Comparison of ENCODE assay signal across 12 mouse cellular contexts in genomic region chr14:78330576-78331300, GRCm38 (mm10). TPM values are rescaled to one million over a fixed set of nuclear protein-coding genes. Genes with fewer than 3 reads are reported as not detected.
A peak's percentile ranks its signal among the peaks of the same experiment; 100 is the strongest.
DNase-seq lines count a peak whose midpoint lies in the region; ATAC-seq lines count a peak whose summit lies in the region.
"Had no signal": no experiment of that assay in that cellular context is flagged by ENCODE, and none has a peak within 500 bp of the region (broad histone marks: within the 10 kb centered on the region; RNA-seq: fewer than 3 reads in every experiment).

No protein-coding gene starts in this region.

- H3K9ac ChIP-seq in heart, embryonic 15.5 days: no peak overlapping the region

- ATAC-seq in heart, embryonic 15.5 days (replicated peaks; ENCODE audit: insufficient number of reproducible peaks, insufficient read depth, low FRiP score, low read depth): 0 out of 2 replicates have a peak, but pooled peaks have one; percentile 55

- H3K27ac ChIP-seq in heart, embryonic 15.5 days: peak overlapping the region; percentile 60
- H3K27ac ChIP-seq: macrophage had no signal

- H3K4me3 ChIP-seq in heart, embryonic 15.5 days: no peak overlapping the region

- DNase-seq in heart, postnatal 25 days (ENCODE audit: low spot score): no peak
- DNase-seq in A20 (ENCODE audit: low read depth, low spot score): peak; percentile 39
- DNase-seq in embryo, embryonic 10.5 days (ENCODE audit: low spot score): peak; percentile 13
- DNase-seq in lung, postnatal 14 days: peak; percentile 4
- no peak for DNase-seq in neural tube, embryonic 10.5 days (ENCODE audit: extremely low spot score, low spot score)
- DNase-seq in thymus, postnatal 4 days: no peak
- no peak for DNase-seq in thymus, postnatal 0 days (ENCODE audit: low spot score)
- DNase-seq: cerebellum, adult 11-12 months; gastrocnemius, postnatal 25 days; kidney, adult 11 months had no signal

- H3K4me1 ChIP-seq in heart, embryonic 15.5 days (replicated peaks): peaks cover 19% of the 10 kb centered on the region

- no peaks in the 10 kb centered on the region for H3K27me3 ChIP-seq in heart, embryonic 15.5 days

- intact Hi-C loops in heart, postnatal 25 days (cut with DNase I): no loop called here

- H3K9me3 ChIP-seq in heart, embryonic 15.5 days (replicated peaks): no peaks in the 10 kb centered on the region

- 17% methylated on average over 11 of the region's 11 CpGs for WGBS in heart, embryonic 15.5 days

- H3K36me3 ChIP-seq in heart, embryonic 15.5 days: no peaks in the 10 kb centered on the region

- peak overlapping the region; percentile 49 for H3K4me2 ChIP-seq in heart, embryonic 15.5 days

RNA-seq across cellular contexts. Expression of gene Tnfsf11, which starts 22.9 kb away (rescaled TPM):
- polyA plus RNA-seq in heart, embryonic 15.5 days (2015; fragmentation: Nextera tagmentation; extraction: Ambion mirVana): 0.23 and 0.85 TPM in 2 replicates
- not detected for total RNA-seq in heart, postnatal 25 days (2021)
- 7.0 and 8.0 TPM in 2 replicates for polyA plus RNA-seq in thymus, postnatal 0 days (2015; fragmentation: Nextera tagmentation; extraction: Ambion mirVana)
- total RNA-seq: gastrocnemius, postnatal 25 days had no signal
- polyA plus RNA-seq: macrophage had no signal

Comparison
In these comparisons a context has a peak if more than half of its experiments do, and no peak if none do; other contexts are left out.
1. DNase-seq: peak in A20 (single experiment), embryo, embryonic 10.5 days (single experiment) and lung, postnatal 14 days (single experiment); none in heart, postnatal 25 days (single experiment), neural tube, embryonic 10.5 days (single experiment), thymus, postnatal 4 days (single experiment) and thymus, postnatal 0 days (single experiment).